Mouse (Mus musculus) cerebellum, adult 2 months (tissue): ENCODE measurements around the gene Snd1. TPM values are rescaled to one million over a fixed set of nuclear protein-coding genes. Genes with fewer than 3 reads are reported as not detected.
A peak's percentile ranks its signal among the peaks of the same experiment; 100 is the strongest.

Source experiments
- DNase-seq, 2 experiments: peaks; one replicate each; pipeline ENCODE4 v3.0.0; 2021
- H3K27ac ChIP-seq: fragments of 200-500 bp; 2 replicates; pipeline ENCODE4 v1.5.1; 2012; ENCODE audit warnings: low read length, control low read depth, inconsistent platforms; ENCODE audit not compliant: insufficient read depth
- H3K27me3 ChIP-seq: fragments of 200-500 bp; 2 replicates; pipeline ENCODE4 v1.6.1; 2012; ENCODE audit warnings: inconsistent platforms, mild to moderate bottlenecking, low read length, moderate library complexity; ENCODE audit not compliant: control insufficient read depth, insufficient read depth
- H3K4me1 ChIP-seq: fragments of 200-500 bp; 2 replicates; pipeline ENCODE4 v1.6.1; 2011; ENCODE audit warnings: low read length; ENCODE audit not compliant: control insufficient read depth, insufficient read depth
- H3K4me3 ChIP-seq: fragments of 200-500 bp; replicated peaks from 2 replicates; pipeline ENCODE3; 2011; ENCODE audit warnings: mild to moderate bottlenecking, low read depth, low read length, control low read depth; ENCODE audit not compliant: insufficient read depth
- CTCF ChIP-seq: fragments of 200-500 bp; IDR thresholded peaks from 2 replicates; pipeline ENCODE4 v1.5.1; 2011; ENCODE audit warnings: low read depth, mild to moderate bottlenecking, control low read depth, low read length, moderate library complexity, borderline replicate concordance; ENCODE audit not compliant: insufficient read depth
- POLR2A ChIP-seq: fragments of 200-500 bp; IDR thresholded peaks from 2 replicates; pipeline ENCODE4 v1.6.1; 2011; ENCODE audit warnings: low read length, control low read depth, borderline replicate concordance; ENCODE audit not compliant: insufficient read depth
- WGBS: fragments of 180-500 bp; shearing (Covaris S2); methylation state at CpG from one replicate; pipeline ENCODE4 v1.1.7; 2018; 5-methylcytosine and 5-hydroxymethylcytosine counted together
- polyA plus RNA-seq: library from polyadenylated mRNA; depleted of rRNA; stranded (reverse); fragments of >200 nt; gene quantifications from 2 replicates; pipeline ENCODE4 v1.2.3, GENCODE M21; 2012

Snd1 gene
- polyA plus RNA-seq, 1 experiment = 57.0 TPM

- Histone ChIP-seq H3K4me3 (no peak overlapping the region), H3K4me1 (peaks cover 21% of the 10 kb centered on the region), H3K27me3 (no peaks in the 10 kb centered on the region), H3K27ac (no peak overlapping the region)
- TF ChIP-seq POLR2A = no peak
- no peak for TF ChIP-seq CTCF
- 64% methylated on average over 9 of the region's 9 CpGs for WGBS
- no peak for DNase-seq
Observed at GRCm38 (mm10) chr6:28850326-28850900, 375.5 kb downstream of the Snd1 start.

- H3K4me1 ChIP-seq = peaks cover 21% of the 10 kb centered on the region
- no peak overlapping the region for H3K4me3 ChIP-seq
- 79% methylated on average over 7 of the region's 7 CpGs for WGBS
- no peak for DNase-seq
- H3K27me3 ChIP-seq = no peaks in the 10 kb centered on the region
- TF ChIP-seq CTCF (no peak), POLR2A (no peak)
- H3K27ac ChIP-seq = no peak overlapping the region
Observed at GRCm38 (mm10) chr6:28852342-28852741, 377.4 kb downstream of the Snd1 start.

- Histone ChIP-seq H3K27me3 (no peaks in the 10 kb centered on the region), H3K4me3 (no peak overlapping the region), H3K27ac (no peak overlapping the region), H3K4me1 (peaks cover 19% of the 10 kb centered on the region)
- TF ChIP-seq POLR2A = no peak
- no peak for TF ChIP-seq CTCF
- DNase-seq = peak; percentile 45 to 51
- 58% methylated on average over 3 of the region's 3 CpGs for WGBS
Observed at GRCm38 (mm10) chr6:28853164-28853563, 378.2 kb downstream of the Snd1 start.

- Histone ChIP-seq H3K27me3 (no peaks in the 10 kb centered on the region), H3K4me3 (no peak overlapping the region), H3K4me1 (peaks cover 19% of the 10 kb centered on the region), H3K27ac (no peak overlapping the region)
- WGBS = 78% methylated on average over 2 of the region's 2 CpGs
- no peak for DNase-seq
- TF ChIP-seq CTCF (no peak), POLR2A (no peak)
Observed at GRCm38 (mm10) chr6:28853654-28854053, 378.7 kb downstream of the Snd1 start.

- Histone ChIP-seq H3K27ac (no peak overlapping the region), H3K27me3 (no peaks in the 10 kb centered on the region), H3K4me3 (no peak overlapping the region), H3K4me1 (peaks cover 11% of the 10 kb centered on the region)
- TF ChIP-seq POLR2A = no peak
- TF ChIP-seq CTCF = no peak
- 91% methylated on average over 8 of the region's 8 CpGs for WGBS
- no peak for DNase-seq
Observed at GRCm38 (mm10) chr6:28854598-28854997, 379.7 kb downstream of the Snd1 start.

- no peak for TF ChIP-seq CTCF
- TF ChIP-seq POLR2A = no peak
- Histone ChIP-seq H3K27ac (no peak overlapping the region), H3K4me1 (peaks cover 7% of the 10 kb centered on the region; the same call in 1 of the 2 replicates)
Observed at GRCm38 (mm10) chr6:28855442-28855841, 380.5 kb downstream of the Snd1 start.

GRCm38 (mm10) chr6:28856789-28857188 is 381.9 kb downstream of the Snd1 start:
- no peak for DNase-seq
- H3K4me3 ChIP-seq = no peak overlapping the region
- WGBS = 96% methylated on average over 4 of the region's 4 CpGs
- TF ChIP-seq CTCF = no peak
- TF ChIP-seq POLR2A = no peak
- peaks cover 7% of the 10 kb centered on the region; the same call in 1 of the 2 replicates for H3K4me1 ChIP-seq
- no peak overlapping the region for H3K27ac ChIP-seq
- no peaks in the 10 kb centered on the region for H3K27me3 ChIP-seq

More at GRCm38 (mm10) chr6:28855442-28855841, 380.5 kb downstream of the Snd1 start:
- Histone ChIP-seq H3K27me3 (no peaks in the 10 kb centered on the region), H3K4me3 (no peak overlapping the region)
- WGBS = 8% methylated on average over 3 of the region's 3 CpGs
- peak; percentile 50 to 66 for DNase-seq

GRCm38 (mm10) chr6:28857198-28858180 is 382.6 kb downstream of the Snd1 start:
- H3K27me3 ChIP-seq = no peaks in the 10 kb centered on the region
- peaks cover 11% of the 10 kb centered on the region for H3K4me1 ChIP-seq
- TF ChIP-seq CTCF (no peak), POLR2A (no peak)
- DNase-seq = no peak
- WGBS = 88% methylated on average over 2 of the region's 2 CpGs
- H3K4me3 ChIP-seq = no peak overlapping the region
- H3K27ac ChIP-seq = no peak overlapping the region
